Mouse (Mus musculus): ENCODE results near the gene Chit1.

The Chit1 gene

DNA sequence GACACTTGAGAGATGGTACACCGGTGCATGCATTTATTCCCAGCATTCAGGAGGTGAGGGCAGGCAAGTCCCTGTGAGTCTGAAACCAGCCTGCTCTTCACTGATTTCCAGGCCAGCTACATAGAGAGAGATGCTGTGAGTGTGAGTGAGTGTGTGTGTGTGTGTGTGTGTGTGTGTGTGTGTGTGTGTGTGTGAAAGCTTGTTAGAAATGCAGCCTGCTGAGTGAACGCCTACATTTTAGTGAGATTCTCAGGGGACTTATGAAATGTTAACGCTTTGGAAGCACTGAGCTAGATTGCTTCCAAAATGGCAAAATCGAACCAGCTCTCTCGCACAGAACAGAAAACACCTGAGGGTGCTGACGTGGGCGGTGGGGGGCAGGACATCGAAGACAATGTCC, 35.0 kb downstream of the Chit1 start:
- DNase-seq (ENCODE audit: low spot score), result no peak

DNA sequence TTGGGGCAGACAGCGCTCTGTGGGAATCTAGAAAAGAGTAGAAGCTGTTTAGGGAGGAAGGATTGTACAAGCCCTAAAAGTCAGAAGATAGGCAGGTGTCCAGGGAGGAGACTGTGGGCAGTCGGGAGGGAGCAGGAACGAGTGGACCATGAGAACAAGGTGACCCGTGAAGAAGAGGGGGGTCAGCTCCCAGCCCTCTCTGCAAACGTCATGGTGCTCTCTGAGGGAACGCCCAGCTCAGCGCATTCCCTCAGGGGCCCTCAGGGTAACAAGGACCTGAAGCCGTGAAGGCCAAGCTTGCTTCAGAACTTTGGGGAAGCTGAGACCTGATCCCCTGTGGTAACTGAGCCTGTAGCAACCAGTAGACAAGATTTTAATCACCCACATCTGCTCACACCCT, 39.0 kb downstream of the Chit1 start:
- no peak for DNase-seq (ENCODE audit: low spot score)

DNA sequence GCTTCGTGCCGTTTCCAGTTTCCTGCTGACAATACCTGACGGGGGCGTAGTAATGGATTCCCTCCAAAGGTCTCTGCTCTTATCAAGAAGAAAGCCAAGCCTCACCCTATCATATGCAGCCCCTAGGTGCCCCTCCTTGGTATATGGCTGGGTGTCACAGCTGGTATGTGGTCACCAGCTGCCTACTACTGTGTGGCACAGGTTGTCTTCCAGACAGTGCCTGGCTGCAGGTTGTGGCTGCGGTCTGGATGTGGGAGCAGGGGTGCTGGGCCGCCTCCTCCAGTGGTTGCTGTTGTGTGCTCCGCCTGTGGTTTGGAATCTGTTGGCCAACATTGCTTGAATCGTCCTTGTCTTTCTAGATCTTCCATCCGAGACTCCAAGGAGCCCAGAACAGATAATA, 39.7 kb downstream of the Chit1 start:
- no peak for DNase-seq (ENCODE audit: low spot score)

DNA sequence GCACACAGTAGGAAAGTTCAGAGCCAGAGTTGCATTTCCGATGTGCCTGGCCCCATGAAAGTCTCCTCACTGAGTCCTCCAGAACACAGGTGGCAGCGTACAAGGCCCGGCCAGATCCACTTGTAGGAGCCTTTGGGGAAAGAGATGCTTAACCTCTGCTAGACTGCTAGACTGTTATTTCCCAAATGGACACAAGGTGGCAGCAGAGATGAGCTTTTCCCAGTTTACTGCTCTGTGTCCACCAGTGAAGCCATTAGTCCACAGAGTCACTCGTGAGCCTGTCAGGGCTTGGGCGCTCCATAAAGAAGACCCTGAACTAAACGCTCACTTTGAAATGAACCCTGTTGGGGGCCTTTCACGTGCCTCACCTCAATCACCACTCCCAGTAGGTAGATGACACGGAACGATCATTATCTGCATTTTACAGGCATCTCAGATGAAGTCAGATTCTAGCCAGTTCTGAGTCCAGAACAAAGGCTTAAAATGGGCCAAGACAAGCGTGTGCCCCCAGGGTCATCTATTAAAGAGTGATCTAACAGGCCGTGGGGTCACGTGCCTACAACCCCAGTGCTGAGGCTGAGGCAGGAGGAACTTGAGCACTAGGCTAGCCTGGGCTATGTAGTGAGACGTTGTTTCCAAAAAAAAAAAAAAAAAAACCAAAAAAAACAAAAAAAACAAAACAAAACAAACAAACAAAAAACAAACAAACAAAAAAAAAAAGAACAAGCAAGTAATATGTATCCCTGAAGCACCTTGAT, 40.8 kb downstream of the Chit1 start:
- DNase-seq (ENCODE audit: low spot score), result peak; percentile 84

DNA sequence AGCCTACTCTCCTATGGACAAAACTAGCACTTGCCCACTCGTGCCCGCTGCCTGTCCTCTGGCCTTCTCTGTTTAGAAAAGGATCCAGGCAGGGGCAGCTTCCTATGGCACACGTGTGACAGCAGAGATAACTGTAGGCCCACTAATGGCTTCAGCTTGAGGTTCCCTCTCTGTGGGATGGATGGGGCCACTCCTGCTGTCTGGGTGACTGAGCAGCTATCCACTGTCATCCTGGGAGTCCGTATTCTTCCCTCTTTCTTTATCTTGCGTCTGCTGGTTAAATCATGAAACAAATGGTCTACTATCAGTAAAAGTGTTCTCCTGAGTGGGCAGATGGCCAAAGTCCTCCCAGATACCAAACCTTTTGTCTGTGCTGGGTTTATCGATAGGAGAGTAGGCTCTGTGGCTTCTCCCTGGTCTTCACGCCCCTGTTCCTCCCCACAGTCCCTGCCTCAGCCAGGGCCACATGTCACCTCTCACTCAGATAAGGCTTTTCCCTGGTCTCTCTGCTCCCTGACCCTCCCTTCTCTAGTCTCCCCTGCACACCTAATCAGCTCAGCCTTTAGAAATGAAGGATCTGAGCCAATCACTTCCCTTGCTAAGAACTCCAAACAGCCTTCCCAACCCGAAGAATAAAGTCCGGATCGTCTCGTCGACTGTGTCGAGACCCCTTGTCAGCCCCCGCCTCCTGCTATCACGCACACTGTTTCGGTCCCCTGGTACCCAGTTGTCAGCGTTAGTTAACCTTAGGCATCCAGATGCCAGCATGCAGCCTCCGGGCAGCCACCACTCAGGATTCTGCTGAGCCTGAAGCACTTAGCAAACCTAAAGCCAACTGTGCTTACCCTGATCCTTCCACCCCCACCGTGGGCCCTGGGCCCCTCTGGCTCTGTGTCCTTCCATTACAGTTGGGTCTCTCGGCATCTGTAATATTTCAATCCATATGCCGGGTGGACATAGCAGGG, 41.9 kb downstream of the Chit1 start:
- DNase-seq (ENCODE audit: low spot score), result no peak

DNA sequence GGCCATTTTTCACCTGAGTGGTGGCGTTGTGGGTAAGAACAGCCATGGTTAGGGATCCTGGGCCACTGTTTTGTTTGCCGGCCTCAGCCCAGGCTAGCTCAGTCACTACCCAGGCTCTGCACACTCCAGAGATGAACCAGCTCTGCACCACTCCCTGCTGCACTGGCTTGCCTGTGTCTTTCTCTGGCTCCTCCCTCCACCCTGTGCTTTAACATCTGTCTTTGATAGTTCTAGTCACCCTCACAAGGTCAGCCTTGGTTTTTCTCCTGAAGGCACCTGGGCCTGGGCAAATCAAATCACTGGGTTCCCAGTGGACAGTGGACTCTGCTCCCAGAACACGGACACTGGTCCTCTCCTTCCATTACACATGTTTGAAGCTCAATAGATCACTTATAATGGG, 43.1 kb downstream of the Chit1 start:
- DNase-seq (ENCODE audit: low spot score), result no peak

DNA sequence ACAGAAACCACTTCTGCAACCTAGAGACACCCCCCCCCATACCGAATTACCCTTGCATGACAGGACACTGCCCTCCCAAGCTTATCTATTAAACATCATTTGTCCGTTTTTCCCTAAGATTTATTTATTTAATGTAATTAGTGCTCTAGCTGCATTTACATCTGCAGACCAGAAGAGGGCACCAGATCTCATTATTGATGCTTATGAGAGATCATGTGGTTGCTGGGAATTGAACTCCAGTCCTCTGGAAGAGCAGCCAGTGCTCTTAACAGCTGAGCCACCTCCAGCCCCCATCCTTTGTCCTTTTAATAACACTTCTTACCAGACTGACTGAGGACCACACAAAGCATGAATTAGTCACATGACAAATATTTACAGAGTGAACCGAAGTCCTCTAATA, 43.6 kb downstream of the Chit1 start:
- DNase-seq (ENCODE audit: low spot score), result no peak

DNA sequence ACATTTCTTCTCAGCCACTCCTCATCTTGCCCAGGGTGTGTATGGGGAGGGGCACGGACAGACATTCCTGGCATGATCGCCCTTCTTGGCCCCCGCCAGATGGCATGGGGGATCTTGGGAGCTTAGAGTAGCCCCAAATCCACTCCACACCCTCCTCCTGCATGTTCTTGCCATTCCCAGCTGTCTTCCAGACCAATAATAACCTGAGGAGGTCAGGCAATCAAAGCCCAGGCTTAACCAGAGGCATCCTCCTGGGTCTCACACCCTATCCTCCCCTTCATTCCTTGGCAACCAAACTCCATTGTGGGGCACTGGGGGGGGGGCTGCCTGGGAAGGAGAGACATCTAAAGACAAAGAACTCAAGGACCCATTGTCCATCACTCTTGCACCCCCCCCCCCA, 49.4 kb downstream of the Chit1 start:
- no peak for DNase-seq (ENCODE audit: low spot score)

DNA sequence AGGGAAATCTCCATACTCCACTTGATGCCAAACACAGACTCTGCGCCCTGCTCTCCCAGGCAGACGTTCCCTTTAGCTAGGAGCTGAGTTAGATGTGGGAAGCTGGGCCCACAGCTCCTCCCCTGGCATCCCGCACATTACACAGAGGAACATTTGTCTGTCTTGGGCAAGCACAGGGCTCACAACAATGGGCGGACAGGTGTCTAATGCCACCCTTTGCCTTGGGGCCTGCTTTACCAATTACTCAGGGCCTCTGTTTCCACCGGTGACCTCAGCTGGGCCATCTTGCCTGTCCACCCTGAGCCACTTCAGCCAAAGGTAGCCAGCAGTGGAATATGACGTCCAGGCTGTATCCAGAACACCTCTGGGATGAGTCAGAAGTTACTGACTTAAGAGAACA, 50.4 kb downstream of the Chit1 start:
- DNase-seq (ENCODE audit: low spot score), result no peak

DNA sequence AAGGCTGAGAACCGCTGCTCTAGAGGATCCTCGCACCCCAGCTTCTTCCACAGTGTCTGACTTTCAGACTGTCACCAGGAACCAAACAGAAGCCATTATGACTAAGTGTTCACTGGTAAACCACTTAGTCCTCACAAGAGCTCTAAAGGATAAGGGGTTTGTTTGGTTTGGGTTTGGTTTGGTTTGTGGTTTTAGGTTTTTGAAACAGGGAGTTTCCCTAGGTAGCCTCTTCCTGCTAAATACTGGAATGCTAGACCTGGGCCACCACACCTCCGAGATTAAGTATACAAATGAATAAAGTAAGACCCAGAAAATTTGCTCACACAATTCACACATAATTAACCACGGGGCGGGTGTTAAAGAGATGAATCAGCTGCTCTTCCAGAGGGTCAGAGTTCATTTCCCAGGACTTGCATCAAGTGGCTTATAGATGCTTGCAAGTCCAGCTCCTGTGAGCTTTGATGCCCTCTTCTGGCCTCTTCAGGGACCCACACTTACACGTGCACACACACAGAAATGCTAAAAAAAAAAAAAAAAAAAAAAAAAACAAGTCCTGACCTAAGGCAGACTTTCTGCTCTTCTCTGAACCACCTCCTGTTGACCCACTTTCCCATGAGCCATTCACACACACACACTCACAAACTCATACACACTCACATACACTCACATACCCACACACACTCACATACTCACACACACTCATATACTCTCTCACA, 51.6 kb downstream of the Chit1 start:
- DNase-seq (ENCODE audit: low spot score), result no peak

DNA sequence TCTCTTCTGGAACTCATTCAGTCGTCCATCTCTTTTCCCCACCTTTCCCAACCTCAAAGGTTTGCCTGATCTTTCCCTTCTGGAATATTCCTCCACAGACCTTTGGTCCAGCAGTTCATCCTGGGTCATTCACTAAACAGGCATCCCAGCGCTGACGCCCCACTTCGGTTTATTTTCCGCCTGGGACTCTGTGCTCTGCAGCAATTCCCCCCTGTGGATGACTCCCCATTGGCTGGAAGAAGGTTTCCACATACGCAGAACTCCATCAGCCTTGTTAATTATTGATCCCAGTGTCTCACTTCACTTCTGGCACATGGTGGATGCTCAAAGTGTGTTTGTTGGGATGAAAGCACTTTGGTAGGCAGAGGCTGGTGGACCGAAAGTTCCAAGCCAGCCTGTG, 52.4 kb downstream of the Chit1 start:
- DNase-seq (ENCODE audit: low spot score), result no peak

DNA sequence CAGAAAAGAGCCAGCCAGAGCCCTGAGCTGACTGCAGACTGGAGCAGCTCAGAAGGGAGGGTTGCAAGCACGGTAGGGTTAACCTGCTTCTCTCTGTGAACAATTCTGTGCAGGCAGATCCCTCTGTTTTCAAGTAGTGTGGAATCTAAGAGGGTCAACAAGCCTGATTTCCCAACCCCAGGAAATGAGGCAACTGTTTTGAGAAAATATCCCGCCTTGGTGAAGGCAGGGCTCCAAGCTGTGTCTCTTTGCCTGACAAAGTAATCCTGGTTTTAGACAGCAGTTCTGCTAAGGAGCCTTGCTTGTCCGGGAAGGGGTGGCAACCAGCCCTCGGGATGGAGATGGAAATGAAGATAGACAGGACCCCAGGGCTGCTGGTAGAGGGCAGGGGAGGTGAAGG, 53.4 kb downstream of the Chit1 start:
- no peak for DNase-seq (ENCODE audit: low spot score)

DNA sequence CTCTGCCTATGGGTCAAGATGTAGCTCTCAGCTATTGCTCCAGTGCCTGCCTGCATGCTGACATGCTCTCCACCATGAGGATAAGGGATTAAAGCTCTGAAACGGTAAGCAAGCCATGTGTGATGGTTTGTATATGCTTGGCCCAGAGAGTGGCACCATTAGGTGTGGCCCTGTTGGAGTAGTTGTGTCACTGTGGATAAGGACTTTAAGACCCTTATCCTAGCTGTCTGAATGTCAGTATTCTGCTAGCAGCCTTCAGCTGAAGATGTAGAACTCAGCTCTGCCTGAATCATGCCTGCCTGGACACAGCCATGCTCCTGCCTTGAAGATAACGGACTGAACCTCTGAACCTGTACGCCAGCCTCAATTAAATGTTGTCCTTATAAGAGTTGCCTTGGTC, 55.5 kb downstream of the Chit1 start:
- no peak for DNase-seq (ENCODE audit: low spot score)

DNA sequence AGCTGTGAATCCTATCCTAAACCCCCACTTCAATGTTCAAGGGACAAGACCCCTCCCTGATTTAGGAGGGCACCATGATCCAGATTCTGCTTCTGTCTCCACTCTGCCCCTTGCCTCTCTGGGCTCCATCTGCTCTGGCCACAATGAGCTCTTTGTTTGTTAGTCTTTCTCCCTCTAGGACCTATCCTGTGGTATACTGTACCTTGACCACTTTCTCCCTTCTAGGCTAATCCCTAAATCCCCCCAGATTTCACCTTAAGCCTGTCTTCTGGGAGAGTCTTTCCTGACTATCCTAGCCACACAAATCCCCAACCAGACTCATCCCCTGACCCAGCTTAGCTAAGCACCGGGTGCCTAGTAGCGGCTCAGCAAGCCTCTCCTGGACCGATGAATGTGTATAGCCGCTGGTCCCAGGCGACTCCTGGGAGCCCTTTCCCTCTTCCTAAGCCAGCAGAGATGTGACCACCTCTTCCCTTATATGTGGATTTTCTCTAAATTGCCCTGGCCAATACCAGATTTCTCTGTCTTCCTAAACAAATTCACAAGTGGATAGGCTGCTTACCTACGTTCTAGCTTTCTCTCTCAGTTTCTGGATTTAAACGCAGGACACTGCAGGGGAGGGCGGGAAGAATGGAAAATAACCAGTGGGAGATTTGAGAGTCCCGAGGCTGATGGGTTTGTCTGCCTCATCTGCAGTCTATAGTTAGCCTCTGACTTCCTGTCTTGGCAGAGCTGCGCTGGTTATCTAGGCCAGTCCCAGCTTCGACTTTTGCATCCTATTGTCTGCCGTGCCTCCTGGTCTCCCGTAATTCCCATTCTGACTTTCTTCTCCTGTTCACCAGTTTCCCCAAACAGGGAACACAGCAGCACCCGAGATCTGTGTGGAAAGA, 56.6 kb downstream of the Chit1 start:
- no peak for DNase-seq (ENCODE audit: low spot score)

DNA sequence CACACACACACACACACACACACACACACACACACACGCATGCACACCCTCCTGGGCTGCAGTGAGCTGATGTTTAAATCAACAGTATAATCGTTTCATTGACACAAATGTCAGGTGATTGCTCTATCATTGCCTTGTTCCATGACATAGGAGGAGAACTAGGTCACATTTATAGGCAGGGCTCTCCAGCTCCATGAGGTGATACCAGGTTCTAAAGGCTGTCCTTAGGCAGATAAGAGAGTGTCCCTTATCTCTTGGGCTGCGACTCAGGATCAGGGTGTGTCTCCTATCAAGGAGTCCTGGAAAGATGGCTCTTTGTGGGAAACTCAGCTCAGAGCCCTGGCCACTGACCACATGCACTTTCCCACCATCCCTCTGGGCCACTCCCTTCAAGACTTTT, 57.5 kb downstream of the Chit1 start:
- DNase-seq (ENCODE audit: low spot score), result no peak

DNA sequence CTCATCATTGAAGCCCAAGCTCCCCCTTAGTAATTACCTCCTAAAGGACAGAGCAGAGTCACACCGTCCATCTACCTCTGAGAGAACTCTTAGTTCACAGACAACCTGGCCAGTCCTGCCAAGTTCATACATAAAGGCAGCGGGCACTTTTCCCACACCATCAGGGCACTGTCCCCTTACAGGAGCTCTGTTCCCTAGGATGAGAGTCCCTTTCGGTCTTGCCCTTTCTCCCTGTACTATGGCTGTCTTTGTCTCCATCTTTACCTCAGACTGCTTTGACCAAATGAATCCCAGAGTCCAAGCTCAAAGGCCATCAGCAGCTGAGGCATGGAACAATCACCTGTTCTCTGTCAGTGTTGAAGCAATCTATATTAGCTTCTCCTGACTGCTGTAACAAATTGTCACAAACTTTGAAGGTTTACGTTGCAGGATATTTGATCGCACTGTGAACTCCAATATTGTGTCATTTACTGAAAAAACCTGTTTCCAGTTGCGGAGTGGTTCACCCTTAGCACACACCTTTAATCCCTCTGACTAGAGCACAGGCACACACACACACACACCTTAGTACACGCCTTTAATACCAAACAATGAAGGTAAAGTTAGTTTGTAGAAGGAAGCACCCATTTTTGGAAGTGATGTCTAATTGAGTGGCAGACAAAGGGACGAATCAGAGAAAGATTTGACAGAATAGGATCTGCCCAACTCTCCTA, 58.1 kb downstream of the Chit1 start:
- no peak for DNase-seq (ENCODE audit: low spot score)

DNA sequence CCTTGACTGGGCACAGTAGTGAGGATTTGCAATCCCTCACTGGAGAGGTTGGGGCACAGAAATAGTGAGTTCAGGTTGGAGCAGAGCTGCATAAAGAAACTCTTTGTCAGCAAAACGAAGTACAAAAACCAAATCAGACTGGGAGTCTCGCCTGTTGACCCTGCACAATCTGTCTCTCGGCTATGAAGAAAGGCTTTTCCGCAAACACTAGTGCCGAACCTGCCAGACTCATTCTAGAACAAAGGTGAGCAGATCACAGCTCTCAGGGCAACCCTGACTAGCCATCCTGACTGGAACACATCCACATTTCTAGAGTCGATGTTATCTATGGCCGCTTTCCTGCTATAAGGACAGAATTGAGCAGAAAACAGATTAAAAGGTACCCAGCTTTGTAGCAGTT, 62.0 kb downstream of the Chit1 start:
- DNase-seq (ENCODE audit: low spot score), result no peak

DNA sequence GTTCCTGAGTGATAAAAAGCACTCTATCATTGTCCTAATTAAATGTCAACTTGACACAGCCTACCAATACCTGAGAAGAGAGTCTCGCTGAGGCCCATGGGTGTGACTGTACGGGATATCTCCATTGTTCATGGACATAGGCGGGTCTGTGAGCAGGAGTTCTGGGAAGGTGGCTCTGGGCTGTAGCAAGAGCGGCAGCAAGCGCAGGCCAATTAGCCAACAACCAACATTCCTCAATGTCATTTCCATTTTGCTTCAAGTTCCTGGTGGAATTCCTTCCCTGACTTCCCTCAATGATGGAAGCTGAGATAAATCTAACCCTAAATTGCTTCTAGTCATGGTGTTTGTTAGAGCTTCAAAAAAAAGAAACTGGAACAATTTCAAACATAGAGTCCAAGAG, 66.9 kb downstream of the Chit1 start:
- DNase-seq (ENCODE audit: low spot score), result no peak

DNA sequence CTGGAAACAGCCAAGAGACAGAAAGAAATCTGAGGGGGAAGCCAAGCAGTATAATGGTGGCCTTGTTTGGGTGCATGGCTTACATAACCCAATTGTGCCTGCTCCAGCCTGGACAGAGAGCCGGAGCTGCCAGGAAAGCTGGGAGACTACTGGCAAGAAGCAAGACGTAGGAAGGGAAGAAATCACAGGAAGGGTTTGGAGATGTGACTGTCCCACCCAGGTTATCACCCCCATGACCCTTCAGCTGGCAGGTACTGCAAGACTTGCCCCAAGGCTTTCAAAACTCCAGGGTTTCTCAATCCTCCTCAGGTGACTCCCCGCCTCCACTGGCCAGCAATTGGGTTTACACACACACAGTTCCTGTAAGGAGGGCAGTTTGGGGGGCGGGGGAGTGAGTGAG, 71.0 kb downstream of the Chit1 start, which contains the start of gene Chil1:
Gene Chil1 (plus strand): TSS at position 152 of the 400 bp plus-strand sequence.
- no peak for DNase-seq (ENCODE audit: low spot score)

DNA sequence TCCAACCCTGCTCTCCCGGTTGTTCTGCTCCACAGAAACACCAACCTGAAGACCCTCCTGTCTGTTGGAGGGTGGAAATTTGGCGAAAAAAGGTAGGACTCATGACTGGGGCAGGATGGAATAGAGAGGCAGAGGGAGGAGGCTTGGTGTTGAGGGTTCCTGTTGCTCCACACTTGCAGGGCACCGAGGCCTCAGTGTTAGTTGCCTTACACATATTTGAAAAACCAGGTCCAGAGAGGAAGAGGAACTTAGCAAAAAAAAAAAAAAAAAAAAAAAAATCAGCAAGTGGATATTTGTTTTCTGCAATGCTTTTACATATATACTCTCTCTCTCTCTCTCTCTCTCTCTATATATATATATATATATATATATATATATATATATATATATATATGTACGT, 73.0 kb downstream of the Chit1 start:
- DNase-seq (ENCODE audit: low spot score), result no peak

DNA sequence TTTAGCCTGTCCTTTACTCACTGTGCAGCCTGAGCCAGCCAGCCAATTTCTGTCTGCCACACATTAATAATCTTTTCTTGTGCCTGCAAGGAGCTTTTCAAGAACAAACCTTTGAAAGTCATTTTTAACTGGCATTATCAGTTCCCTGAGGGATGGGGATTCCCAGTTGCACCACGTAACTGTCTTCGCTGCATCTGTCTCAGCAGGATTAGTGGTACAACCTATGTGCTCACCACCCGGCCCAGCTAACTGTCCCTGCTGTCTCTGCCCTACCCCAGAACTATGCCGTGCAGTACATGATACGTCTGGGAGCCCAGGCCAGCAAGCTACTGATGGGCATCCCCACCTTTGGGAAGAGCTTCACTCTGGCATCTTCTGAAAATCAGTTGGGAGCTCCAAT, 77.2 kb downstream of the Chit1 start:
- no peak for DNase-seq (ENCODE audit: low spot score)

All from urinary bladder, postnatal 14 days (tissue).